Mouse (Mus musculus) liver, adult 2 months (tissue): Measurements from ENCODE around the gene Ptprd.

Experiments
- CTCF ChIP-seq: fragments of 200-500 bp; IDR thresholded peaks from 2 replicates; pipeline ENCODE4 v1.5.1; 2011; ENCODE audit warnings: low read depth, low read length, control low read depth
- POLR2A ChIP-seq: fragments of 200-500 bp; IDR thresholded peaks from 2 replicates; pipeline ENCODE4 v1.6.1; 2011; ENCODE audit warnings: low read length, control low read depth; ENCODE audit not compliant: insufficient read depth; ENCODE audit errors: extremely low read depth

DNA sequence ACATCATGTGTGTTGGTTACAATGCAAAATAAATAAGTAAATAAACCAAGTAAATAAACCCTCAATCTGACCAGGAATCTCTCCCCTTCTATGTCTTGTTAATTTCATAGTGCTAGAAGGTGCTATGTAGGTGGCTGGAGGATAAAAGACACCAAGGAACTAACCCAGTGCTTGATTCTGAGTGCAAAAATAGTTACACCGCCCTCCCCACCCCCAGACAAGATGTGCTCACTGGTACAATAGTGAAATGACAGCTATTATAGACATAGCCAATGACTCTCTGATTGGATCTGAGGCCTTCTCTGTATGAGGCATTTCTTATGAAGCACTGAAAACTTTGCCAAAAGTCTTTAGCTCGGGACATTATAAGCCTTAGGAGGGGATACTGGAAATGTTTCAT lies 1857.6 kb downstream of the Ptprd start:
- TF ChIP-seq CTCF: no peak
- no peak for TF ChIP-seq POLR2A
